Mouse (Mus musculus) bone marrow macrophage, adult 2 months (primary cell): ENCODE results near the gene Hivep3.

Experiments used
- CTCF ChIP-seq: IDR thresholded peaks from 2 replicates; pipeline ENCODE4 v1.5.1; 2012; ENCODE audit warnings: low read depth, mild to moderate bottlenecking, low read length, moderate library complexity
- POLR2A ChIP-seq: IDR thresholded peaks from 2 replicates; pipeline ENCODE4 v1.6.1; 2012; ENCODE audit warnings: mild to moderate bottlenecking, low read depth, low read length, borderline replicate concordance

DNA sequence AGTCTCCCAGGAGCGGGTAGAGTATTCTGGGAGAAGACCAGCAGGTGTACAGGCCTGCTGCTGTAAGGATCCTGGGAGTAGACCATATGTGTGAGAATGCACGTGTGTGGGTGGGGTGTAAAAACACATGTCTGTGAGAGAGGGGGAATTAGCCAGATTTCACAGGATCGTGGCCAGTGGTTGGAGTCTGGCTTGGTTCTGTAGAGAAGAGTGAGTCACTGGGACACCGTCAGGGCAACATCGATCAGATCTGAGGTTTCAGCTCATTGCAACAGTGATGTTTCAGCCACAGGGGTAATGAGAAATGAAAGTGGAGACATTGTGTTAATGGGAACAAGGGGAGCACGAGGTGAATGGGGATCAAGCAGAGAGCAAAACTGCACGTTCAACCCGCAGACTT, 189.4 kb downstream of the Hivep3 start:
- TF ChIP-seq POLR2A (no peak), CTCF (no peak)
